Mouse (Mus musculus) adipose tissue, adult 10 weeks (tissue): ENCODE measurements around the gene 3110082I17Rik. TPM values are rescaled to one million over a fixed set of nuclear protein-coding genes. Genes with fewer than 3 reads are reported as not detected.

Experiments used
- polyA plus RNA-seq: library from polyadenylated mRNA; stranded (reverse); fragments of 350-450 nt; fragmentation: Illumina TruSeq; extraction: RNeasy Lipid Tissue Mini Kit (QIAGEN cat#74804); gene quantifications from one replicate; pipeline ENCODE4 v1.2.3, GENCODE M21; 2014; ENCODE audit warnings: low read depth, low replicate concordance

3110082I17Rik gene
- polyA plus RNA-seq = 11.1 TPM

DNA sequence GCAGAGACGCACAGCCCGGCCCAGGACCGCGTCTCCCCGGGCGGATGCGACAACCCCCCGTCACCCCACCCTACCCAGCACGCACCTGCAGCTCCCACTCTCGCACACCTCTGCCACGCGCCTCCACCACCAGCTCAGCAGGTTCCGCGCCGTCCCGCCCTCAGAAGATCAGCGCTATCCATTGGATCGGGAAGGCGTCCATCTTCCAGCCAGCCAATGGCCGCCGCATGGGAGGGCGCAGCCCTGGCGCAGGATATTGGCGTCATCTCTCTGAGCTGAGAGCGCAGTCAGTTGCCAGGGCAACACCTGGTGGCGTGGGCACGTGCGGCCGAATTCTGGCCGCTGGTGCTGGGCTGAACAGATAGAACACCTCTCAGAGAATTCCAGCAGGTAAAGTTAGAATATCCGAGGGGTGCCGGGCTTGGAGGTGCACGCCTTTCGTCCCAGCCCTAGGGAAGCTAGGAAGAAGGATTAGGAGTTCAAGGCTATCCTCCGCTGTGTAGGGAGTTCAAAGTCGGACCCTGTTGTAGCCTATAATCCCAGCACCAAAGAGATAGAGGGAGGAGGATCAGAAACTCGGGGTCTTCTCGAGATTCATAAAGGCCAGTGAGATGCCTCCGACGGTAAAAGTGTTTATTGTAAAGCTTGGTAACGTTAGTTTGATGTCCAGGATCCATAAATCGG is at the start of gene 3110082I17Rik:
Gene 3110082I17Rik (minus strand): TSS at position 144 of the 684 bp plus-strand sequence.

GRCm38 (mm10) chr5:139484185-139484814 is 24.0 kb upstream of the 3110082I17Rik start, which contains the start of gene Zfand2a:
TSS of gene Zfand2a (minus strand) at chr5:139484549.

GRCm38 (mm10) chr5:139423026-139423865 is 37.1 kb downstream of the 3110082I17Rik start, which contains the start of gene Gper1:
TSS of gene Gper1 (plus strand) at chr5:139423151.

GRCm38 (mm10) chr5:139404801-139405401 is 55.4 kb downstream of the 3110082I17Rik start, which contains the start of gene C130050O18Rik:
TSS of gene C130050O18Rik (plus strand) at chr5:139405280.

DNA sequence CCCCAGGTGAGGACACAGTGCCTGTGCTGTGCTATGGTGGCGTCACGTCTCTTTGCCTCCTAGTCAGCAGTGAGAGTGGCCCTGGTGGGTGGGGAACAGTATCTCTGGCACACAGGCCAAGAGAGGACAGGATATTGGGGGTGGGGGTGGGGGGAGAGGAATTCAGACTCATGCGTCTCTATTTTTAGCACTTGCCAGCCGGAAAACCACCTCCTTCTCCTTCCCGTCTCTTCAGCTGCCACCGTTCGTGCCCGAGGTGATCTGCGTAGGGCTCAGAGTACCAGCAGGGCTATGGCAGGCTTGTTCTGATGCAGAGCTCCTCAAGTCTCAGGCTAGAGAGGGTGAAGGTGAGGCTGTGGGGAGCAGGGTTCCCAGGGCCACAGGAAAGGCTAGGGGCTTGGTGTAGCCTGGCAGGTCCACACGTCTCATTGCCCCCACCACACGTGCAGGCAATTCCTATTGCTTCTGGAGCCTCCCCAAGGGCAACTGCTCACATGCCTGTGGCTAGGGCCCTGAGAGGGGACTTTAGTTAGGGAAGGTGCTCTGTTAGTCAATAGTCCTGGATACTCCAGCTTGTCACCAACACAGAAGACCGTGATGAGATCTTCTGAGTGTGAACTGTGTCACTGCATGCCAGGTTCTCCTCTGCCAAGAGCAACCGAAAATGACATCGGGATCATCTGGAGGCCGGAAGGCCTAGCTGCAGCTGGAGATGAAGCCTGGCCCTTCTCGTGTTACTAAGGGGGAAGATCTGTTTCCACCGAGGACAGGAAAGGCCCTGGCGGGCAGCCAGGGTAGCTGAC is 82.7 kb downstream of the 3110082I17Rik start, which contains the start of gene Gpr146:
Gene Gpr146 (plus strand): TSS at position 230 of the 803 bp plus-strand sequence.

DNA sequence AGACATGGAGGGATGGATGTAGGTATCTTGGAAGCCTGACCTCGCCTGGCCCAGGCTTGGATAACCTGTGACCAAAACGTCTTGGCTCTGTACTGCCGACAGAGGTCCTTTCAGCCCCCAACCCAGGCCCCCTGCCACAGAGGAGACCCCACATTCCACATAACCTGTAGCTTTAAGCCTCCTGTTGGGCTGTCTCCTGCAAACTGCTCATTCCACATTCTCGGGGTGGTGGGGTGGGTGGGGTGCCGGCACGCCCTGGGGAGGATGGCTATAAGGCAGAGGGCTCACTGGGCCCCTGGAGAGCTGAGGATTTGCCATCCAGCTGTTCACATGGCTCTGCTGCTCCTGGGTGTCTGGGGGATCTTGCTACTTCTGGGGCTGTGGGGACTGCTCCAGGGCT is 108.0 kb downstream of the 3110082I17Rik start, which contains the start of gene Cyp2w1:
Gene Cyp2w1 (plus strand): TSS at position 301 of the 400 bp plus-strand sequence.

GRCm38 (mm10) chr5:139351134-139351533 is 109.2 kb downstream of the 3110082I17Rik start, which contains the start of gene Cox19:
TSS of gene Cox19 (minus strand) at chr5:139351418.

DNA sequence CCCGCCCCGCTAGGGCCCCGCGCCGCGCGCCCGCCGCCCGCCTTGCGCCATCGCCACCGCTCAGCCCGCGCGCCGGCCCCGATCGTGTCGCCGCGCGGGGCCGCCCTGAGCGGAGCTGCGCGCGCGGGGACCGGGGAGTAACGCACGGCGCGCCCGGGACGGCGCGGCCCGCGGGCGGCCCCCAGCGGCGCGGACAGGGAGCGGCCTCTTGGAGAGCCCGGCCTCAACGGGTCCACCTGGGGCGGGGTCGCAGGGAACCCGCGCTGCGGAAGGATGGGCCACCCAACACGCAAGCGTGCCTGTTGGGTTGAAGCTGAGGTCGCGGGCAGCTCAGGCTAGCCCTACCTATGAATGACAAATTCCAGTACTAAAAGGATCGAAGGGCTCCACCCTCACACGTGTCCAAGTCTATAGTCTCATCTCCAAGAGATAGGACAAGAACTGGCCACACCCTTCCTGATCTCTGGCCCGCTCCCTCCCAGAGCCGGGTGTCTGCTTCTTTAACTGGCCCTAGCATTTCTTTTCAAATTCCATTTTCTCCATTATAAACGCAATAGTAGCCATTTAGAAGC is 134.8 kb downstream of the 3110082I17Rik start, which contains the start of gene Adap1:
Gene Adap1 (minus strand): TSS at position 228 of the 572 bp plus-strand sequence.

Other genes with a start within 250 kb of the 3110082I17Rik start
- gene Get4, start 208.2 kb downstream of the 3110082I17Rik start, polyA plus RNA-seq = 57.6 TPM
- 5.2 TPM for gene Adap1, start 134.9 kb downstream of the 3110082I17Rik start, polyA plus RNA-seq
- 45.5 TPM for gene Cox19, start 109.1 kb downstream of the 3110082I17Rik start, polyA plus RNA-seq
- gene Cyp2w1, start 107.9 kb downstream of the 3110082I17Rik start, polyA plus RNA-seq = not detected
- 14.4 TPM for gene Gpr146, start 82.8 kb downstream of the 3110082I17Rik start, polyA plus RNA-seq
- 0.82 TPM for gene C130050O18Rik, start 55.2 kb downstream of the 3110082I17Rik start, polyA plus RNA-seq
- gene Gper1, start 37.4 kb downstream of the 3110082I17Rik start, polyA plus RNA-seq = 7.0 TPM
- 16.9 TPM for gene Zfand2a, start 24.0 kb upstream of the 3110082I17Rik start, polyA plus RNA-seq
- not detected for gene Uncx, start 83.0 kb upstream of the 3110082I17Rik start, polyA plus RNA-seq